Mouse (Mus musculus): Measurements from ENCODE around the gene Odf3. TPM values are rescaled to one million over a fixed set of nuclear protein-coding genes. Genes with fewer than 3 reads are reported as not detected.
A peak's percentile ranks its signal among the peaks of the same experiment; 100 is the strongest.

Gene Odf3
- polyA plus RNA-seq, 1 experiment from 2014 or later = 0.48 TPM

- no peaks in the 10 kb centered on the region for H3K27me3 ChIP-seq
- no peaks in the 10 kb centered on the region for H3K9me3 ChIP-seq (replicated peaks)
- H3K36me3 ChIP-seq = peaks cover 59% of the 10 kb centered on the region
- H3K9ac ChIP-seq = peak overlapping the region; percentile 85; the same call in 1 of the 2 replicates
- H3K4me1 ChIP-seq = peaks cover 34% of the 10 kb centered on the region
- peak overlapping the region; percentile 90 for H3K4me3 ChIP-seq (replicated peaks)
- WGBS = 95% methylated on average over 8 of the region's 8 CpGs
- H3K27ac ChIP-seq (replicated peaks) = no peak overlapping the region
- no peak for ATAC-seq (ENCODE audit: insufficient number of reproducible peaks, low FRiP score, low TSS enrichment, low read depth)
- H3K4me2 ChIP-seq (replicated peaks) = peak overlapping the region; percentile 99
Observed at GRCm38 (mm10) chr7:140858746-140859145, 11.1 kb downstream of the Odf3 start.

- Histone ChIP-seq H3K4me1 (peaks cover 30% of the 10 kb centered on the region), H3K4me2 (replicated peaks) (no peak overlapping the region), H3K4me3 (replicated peaks) (no peak overlapping the region), H3K9ac (no peak overlapping the region), H3K36me3 (peaks cover 62% of the 10 kb centered on the region), H3K27me3 (no peaks in the 10 kb centered on the region), H3K27ac (replicated peaks) (no peak overlapping the region), H3K9me3 (replicated peaks) (no peaks in the 10 kb centered on the region)
- ATAC-seq (ENCODE audit: insufficient number of reproducible peaks, low FRiP score, low TSS enrichment, low read depth) = no peak
- 48% methylated on average over 6 of the region's 6 CpGs for WGBS
Observed at GRCm38 (mm10) chr7:140859997-140860396, 12.4 kb downstream of the Odf3 start.

GRCm38 (mm10) chr7:140860728-140861127 lies 13.1 kb downstream of the Odf3 start:
- WGBS = 84% methylated on average over 5 of the region's 5 CpGs
- H3K4me3 ChIP-seq (replicated peaks) = no peak overlapping the region
- H3K36me3 ChIP-seq = peaks cover 64% of the 10 kb centered on the region
- no peaks in the 10 kb centered on the region for H3K27me3 ChIP-seq
- no peak overlapping the region for H3K4me2 ChIP-seq (replicated peaks)
- H3K4me1 ChIP-seq = peaks cover 24% of the 10 kb centered on the region
- ATAC-seq (ENCODE audit: insufficient number of reproducible peaks, low FRiP score, low TSS enrichment, low read depth) = no peak
- H3K9ac ChIP-seq = no peak overlapping the region
- no peaks in the 10 kb centered on the region for H3K9me3 ChIP-seq (replicated peaks)
- H3K27ac ChIP-seq (replicated peaks) = no peak overlapping the region

GRCm38 (mm10) chr7:140864761-140865160 lies 17.2 kb downstream of the Odf3 start:
- Histone ChIP-seq H3K27me3 (no peaks in the 10 kb centered on the region), H3K4me1 (peaks cover 4% of the 10 kb centered on the region; the same call in 1 of the 2 replicates), H3K27ac (replicated peaks) (no peak overlapping the region), H3K4me3 (replicated peaks) (no peak overlapping the region), H3K36me3 (peaks cover 68% of the 10 kb centered on the region), H3K4me2 (replicated peaks) (no peak overlapping the region), H3K9ac (no peak overlapping the region), H3K9me3 (replicated peaks) (no peaks in the 10 kb centered on the region)
- no peak for ATAC-seq (ENCODE audit: insufficient number of reproducible peaks, low FRiP score, low TSS enrichment, low read depth)
- 89% methylated on average over 12 of the region's 12 CpGs for WGBS

- ATAC-seq (ENCODE audit: insufficient number of reproducible peaks, low FRiP score, low TSS enrichment, low read depth) = no peak
- Histone ChIP-seq H3K36me3 (peaks cover 23% of the 10 kb centered on the region), H3K9ac (no peak overlapping the region), H3K4me3 (replicated peaks) (no peak overlapping the region), H3K27ac (replicated peaks) (no peak overlapping the region), H3K4me2 (replicated peaks) (no peak overlapping the region), H3K27me3 (no peaks in the 10 kb centered on the region), H3K4me1 (no peaks in the 10 kb centered on the region), H3K9me3 (replicated peaks) (no peaks in the 10 kb centered on the region)
- 82% methylated on average over 4 of the region's 4 CpGs for WGBS
Observed at GRCm38 (mm10) chr7:140874224-140874623, 26.6 kb downstream of the Odf3 start.

- ATAC-seq (ENCODE audit: insufficient number of reproducible peaks, low FRiP score, low TSS enrichment, low read depth) = no peak
- H3K27ac ChIP-seq (replicated peaks) = no peak overlapping the region
- WGBS = 63% methylated on average over 6 of the region's 6 CpGs
- H3K9me3 ChIP-seq (replicated peaks) = no peaks in the 10 kb centered on the region
- no peak overlapping the region for H3K4me2 ChIP-seq (replicated peaks)
- peaks cover 16% of the 10 kb centered on the region; the same call in 1 of the 2 replicates for H3K36me3 ChIP-seq
- 0 out of 2 replicates have a peak, but pooled peaks cover 3% of the 10 kb centered on the region for H3K4me1 ChIP-seq
- H3K27me3 ChIP-seq = no peaks in the 10 kb centered on the region
- H3K4me3 ChIP-seq (replicated peaks) = no peak overlapping the region
- H3K9ac ChIP-seq = no peak overlapping the region
Observed at GRCm38 (mm10) chr7:140877364-140877763, 29.8 kb downstream of the Odf3 start.

GRCm38 (mm10) chr7:140879355-140879754 lies 31.8 kb downstream of the Odf3 start:
- 89% methylated on average over 7 of the region's 7 CpGs for WGBS

GRCm38 (mm10) chr7:140880419-140880818 lies 32.8 kb downstream of the Odf3 start:
- Histone ChIP-seq H3K27me3 (no peaks in the 10 kb centered on the region), H3K27ac (replicated peaks) (no peak overlapping the region), H3K9ac (no peak overlapping the region), H3K36me3 (peaks cover 7% of the 10 kb centered on the region; the same call in 1 of the 2 replicates), H3K4me1 (peaks cover 12% of the 10 kb centered on the region), H3K4me3 (replicated peaks) (no peak overlapping the region), H3K4me2 (replicated peaks) (0 out of 2 replicates have a peak overlapping the region, but pooled peaks have one; percentile 56), H3K9me3 (replicated peaks) (no peaks in the 10 kb centered on the region)
- no peak for ATAC-seq (ENCODE audit: insufficient number of reproducible peaks, low FRiP score, low TSS enrichment, low read depth)
- whole genome bisulfite sequencing = 77% methylated on average over 3 of the region's 3 CpGs

More at GRCm38 (mm10) chr7:140879355-140879754, 31.8 kb downstream of the Odf3 start:
- Histone ChIP-seq H3K27ac (replicated peaks) (no peak overlapping the region), H3K9ac (no peak overlapping the region), H3K4me1 (peaks cover 12% of the 10 kb centered on the region), H3K36me3 (peaks cover 14% of the 10 kb centered on the region; the same call in 1 of the 2 replicates), H3K9me3 (replicated peaks) (no peaks in the 10 kb centered on the region), H3K4me3 (replicated peaks) (no peak overlapping the region), H3K27me3 (no peaks in the 10 kb centered on the region), H3K4me2 (replicated peaks) (no peak overlapping the region)
- no peak for ATAC-seq (ENCODE audit: insufficient number of reproducible peaks, low FRiP score, low TSS enrichment, low read depth)

GRCm38 (mm10) chr7:140880865-140881515 lies 33.4 kb downstream of the Odf3 start:
- Histone ChIP-seq H3K4me1 (peaks cover 12% of the 10 kb centered on the region), H3K9me3 (replicated peaks) (no peaks in the 10 kb centered on the region), H3K4me3 (replicated peaks) (peak overlapping the region; percentile 93), H3K4me2 (replicated peaks) (peak overlapping the region; percentile 56), H3K27me3 (no peaks in the 10 kb centered on the region), H3K27ac (replicated peaks) (no peak overlapping the region), H3K36me3 (peaks cover 7% of the 10 kb centered on the region), H3K9ac (peak overlapping the region; percentile 89)
- WGBS = 17% methylated on average over 8 of the region's 8 CpGs
- no peak for ATAC-seq (ENCODE audit: insufficient number of reproducible peaks, low FRiP score, low TSS enrichment, low read depth)

- H3K27me3 ChIP-seq = no peaks in the 10 kb centered on the region
- peak within 1 kb of the TSS; percentile 70 for H3K27ac ChIP-seq (replicated peaks)
- H3K4me1 ChIP-seq = peaks cover 12% of the 10 kb centered on the region
- H3K9ac ChIP-seq = peak within 1 kb of the TSS; percentile 89
- no peaks in the 10 kb centered on the region for H3K9me3 ChIP-seq (replicated peaks)
- peak; percentile 95 for ATAC-seq (ENCODE audit: insufficient number of reproducible peaks, low FRiP score, low TSS enrichment, low read depth)
- WGBS = under 1% methylated on average over 59 of the region's 59 CpGs
- H3K36me3 ChIP-seq = peaks cover 13% of the 10 kb centered on the region
- H3K4me2 ChIP-seq (replicated peaks) = peak within 1 kb of the TSS; percentile 56
- peak within 1 kb of the TSS; percentile 93 for H3K4me3 ChIP-seq (replicated peaks)
Observed at GRCm38 (mm10) chr7:140881696-140882468, 34.3 kb downstream of the Odf3 start, which contains the start of the genes Psmd13 and Sirt3. Gene Psmd13 (plus strand): TSS chr7:140881968. Gene Sirt3 (minus strand): TSS chr7:140882309.

GRCm38 (mm10) chr7:140882469-140882803 lies 34.8 kb downstream of the Odf3 start:
- H3K4me3 ChIP-seq (replicated peaks) = peak overlapping the region; percentile 93
- peaks cover 12% of the 10 kb centered on the region for H3K4me1 ChIP-seq
- H3K27me3 ChIP-seq = no peaks in the 10 kb centered on the region
- H3K36me3 ChIP-seq = peaks cover 19% of the 10 kb centered on the region
- no peaks in the 10 kb centered on the region for H3K9me3 ChIP-seq (replicated peaks)
- 1% methylated on average over 12 of the region's 12 CpGs for WGBS
- peak overlapping the region; percentile 70 for H3K27ac ChIP-seq (replicated peaks)
- peak overlapping the region; percentile 56 for H3K4me2 ChIP-seq (replicated peaks)
- peak overlapping the region; percentile 89 for H3K9ac ChIP-seq
- peak; percentile 39 for ATAC-seq (ENCODE audit: insufficient number of reproducible peaks, low FRiP score, low TSS enrichment, low read depth)

Measured in embryonic facial prominence, embryonic 15.5 days (tissue).